Mouse (Mus musculus): ENCODE measurements around the gene Rcor3. TPM values are rescaled to one million over a fixed set of nuclear protein-coding genes. Genes with fewer than 3 reads are reported as not detected.

Gene Rcor3
- polyA plus RNA-seq, 1 experiment from 2014 or later = 25.9 TPM

GRCm38 (mm10) chr1:192116262-192116661, 21.6 kb downstream of the Rcor3 start:
- Histone ChIP-seq H3K27me3 (no peaks in the 10 kb centered on the region), H3K27ac (no peak overlapping the region), H3K4me2 (replicated peaks) (no peak overlapping the region), H3K4me1 (replicated peaks) (no peaks in the 10 kb centered on the region), H3K4me3 (replicated peaks) (no peak overlapping the region), H3K36me3 (peaks cover 80% of the 10 kb centered on the region), H3K9ac (replicated peaks) (no peak overlapping the region), H3K9me3 (no peaks in the 10 kb centered on the region)
- WGBS = 93% methylated on average over 6 of the region's 6 CpGs
- no peak for ATAC-seq

DNA sequence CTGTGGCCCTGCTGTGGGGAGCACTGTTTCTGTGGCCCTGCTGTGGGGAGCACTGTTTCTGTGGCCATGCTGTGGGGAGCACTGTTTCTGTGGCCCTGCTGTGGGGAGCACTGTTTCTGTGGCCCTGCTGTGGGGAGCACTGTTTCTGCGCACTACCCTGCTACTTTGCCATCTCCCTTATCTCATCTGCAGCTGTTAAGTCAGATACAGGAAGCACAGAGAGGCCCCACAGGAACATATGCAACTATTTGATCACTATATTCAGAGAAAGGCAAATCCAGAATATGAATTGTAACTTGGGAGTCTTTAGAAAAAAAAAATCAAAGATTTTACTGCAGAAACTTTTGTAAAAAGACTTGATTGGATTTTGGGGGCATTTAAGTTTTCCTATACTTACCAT, 22.5 kb downstream of the Rcor3 start:
- ATAC-seq = no peak
- no peak overlapping the region for H3K9ac ChIP-seq (replicated peaks)
- no peak overlapping the region for H3K4me3 ChIP-seq (replicated peaks)
- H3K4me1 ChIP-seq (replicated peaks) = no peaks in the 10 kb centered on the region
- H3K4me2 ChIP-seq (replicated peaks) = no peak overlapping the region
- H3K27me3 ChIP-seq = no peaks in the 10 kb centered on the region
- peaks cover 81% of the 10 kb centered on the region for H3K36me3 ChIP-seq
- no peak overlapping the region for H3K27ac ChIP-seq
- WGBS = 97% methylated on average over 1 of the region's 1 CpGs
- no peaks in the 10 kb centered on the region for H3K9me3 ChIP-seq

DNA sequence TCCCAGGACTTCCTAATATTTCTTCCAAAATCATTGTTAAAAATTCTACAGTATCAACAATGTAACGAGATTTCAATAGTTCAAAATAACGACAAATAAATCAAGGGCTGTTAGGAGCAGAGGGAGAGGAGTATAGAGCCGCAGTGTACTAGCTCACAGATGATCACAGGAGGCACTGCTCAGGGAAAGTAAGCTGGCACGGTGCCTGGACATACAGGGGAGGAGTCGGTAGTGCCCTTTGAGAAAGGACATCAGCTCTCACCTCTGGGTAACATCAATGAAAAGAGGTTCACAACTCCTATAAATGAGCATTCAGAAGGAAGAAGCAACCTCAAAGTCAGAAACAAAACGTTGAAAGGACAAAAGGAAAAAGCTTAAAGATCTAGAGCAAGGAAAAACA, 28.7 kb downstream of the Rcor3 start:
- 81% methylated on average over 6 of the region's 6 CpGs for WGBS
- Histone ChIP-seq H3K27ac (no peak overlapping the region), H3K9me3 (no peaks in the 10 kb centered on the region), H3K4me3 (replicated peaks) (no peak overlapping the region), H3K4me2 (replicated peaks) (no peak overlapping the region), H3K36me3 (peaks cover 65% of the 10 kb centered on the region), H3K27me3 (no peaks in the 10 kb centered on the region), H3K4me1 (replicated peaks) (no peaks in the 10 kb centered on the region), H3K9ac (replicated peaks) (no peak overlapping the region)
- ATAC-seq = no peak

GRCm38 (mm10) chr1:192107352-192107751, 30.5 kb downstream of the Rcor3 start:
- H3K27me3 ChIP-seq = no peaks in the 10 kb centered on the region
- peak; percentile 77; the same call in 1 of the 2 replicates for ATAC-seq
- no peaks in the 10 kb centered on the region for H3K4me1 ChIP-seq (replicated peaks)
- H3K36me3 ChIP-seq = peaks cover 57% of the 10 kb centered on the region
- no peak overlapping the region for H3K4me3 ChIP-seq (replicated peaks)
- H3K4me2 ChIP-seq (replicated peaks) = no peak overlapping the region
- H3K27ac ChIP-seq = no peak overlapping the region
- H3K9ac ChIP-seq (replicated peaks) = no peak overlapping the region
- H3K9me3 ChIP-seq = no peaks in the 10 kb centered on the region
- 13% methylated on average over 2 of the region's 2 CpGs for WGBS

DNA sequence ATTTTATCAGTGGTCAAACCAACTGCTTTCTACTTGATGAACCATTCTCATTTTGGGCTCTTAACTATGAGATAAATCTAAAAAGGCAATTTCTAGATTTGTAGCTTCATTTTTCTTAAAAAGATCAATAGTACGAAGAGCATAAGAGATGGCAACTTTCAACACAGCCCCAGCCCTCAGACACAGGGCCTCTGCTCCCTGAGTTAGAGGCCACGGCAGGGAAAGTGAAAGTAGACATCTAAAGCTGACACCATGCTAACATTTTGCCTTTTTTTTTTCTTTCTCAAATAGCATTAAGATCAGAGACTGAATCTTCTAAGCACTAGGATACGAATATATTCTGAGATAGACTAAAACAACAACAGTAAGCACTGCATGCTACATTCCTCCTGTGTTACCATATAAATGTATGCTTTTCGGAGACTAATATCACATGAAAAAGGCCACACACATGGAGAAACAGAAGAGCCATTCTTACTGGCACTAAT, 31.9 kb downstream of the Rcor3 start:
- H3K27ac ChIP-seq = no peak overlapping the region
- no peak for ATAC-seq
- no peak overlapping the region for H3K4me2 ChIP-seq (replicated peaks)
- no peaks in the 10 kb centered on the region for H3K4me1 ChIP-seq (replicated peaks)
- WGBS = 88% methylated on average over 4 of the region's 4 CpGs
- no peaks in the 10 kb centered on the region for H3K27me3 ChIP-seq
- no peak overlapping the region for H3K4me3 ChIP-seq (replicated peaks)
- peaks cover 53% of the 10 kb centered on the region for H3K36me3 ChIP-seq
- H3K9me3 ChIP-seq = no peaks in the 10 kb centered on the region
- H3K9ac ChIP-seq (replicated peaks) = no peak overlapping the region

GRCm38 (mm10) chr1:192104021-192104420, 33.8 kb downstream of the Rcor3 start:
- WGBS = 96% methylated on average over 9 of the region's 9 CpGs
- H3K36me3 ChIP-seq = peaks cover 41% of the 10 kb centered on the region
- no peak overlapping the region for H3K4me3 ChIP-seq (replicated peaks)
- H3K4me1 ChIP-seq (replicated peaks) = no peaks in the 10 kb centered on the region
- H3K4me2 ChIP-seq (replicated peaks) = no peak overlapping the region
- no peak overlapping the region for H3K27ac ChIP-seq
- no peak for ATAC-seq
- no peaks in the 10 kb centered on the region for H3K27me3 ChIP-seq
- H3K9me3 ChIP-seq = no peaks in the 10 kb centered on the region
- no peak overlapping the region for H3K9ac ChIP-seq (replicated peaks)

DNA sequence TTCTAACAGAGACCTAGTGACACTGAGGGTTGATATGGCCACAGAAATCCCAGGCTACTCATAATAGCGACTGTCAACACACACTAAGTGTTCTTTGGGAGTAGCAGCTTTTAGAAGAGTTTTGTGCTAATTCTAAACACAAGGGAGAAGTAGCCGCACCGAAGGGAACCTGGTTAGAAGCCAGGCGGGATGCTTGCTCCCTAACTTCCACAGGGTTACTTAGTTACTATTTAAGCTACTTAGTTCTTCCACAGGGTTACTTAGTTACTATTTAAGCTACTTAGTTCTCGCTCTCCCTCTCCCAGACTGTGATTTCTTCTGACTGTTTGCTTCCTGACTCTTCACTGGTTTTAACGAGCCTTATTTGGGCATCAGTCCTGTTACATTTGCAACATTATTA, 34.7 kb downstream of the Rcor3 start:
- Histone ChIP-seq H3K4me3 (replicated peaks) (no peak overlapping the region), H3K36me3 (peaks cover 42% of the 10 kb centered on the region), H3K27ac (no peak overlapping the region), H3K27me3 (no peaks in the 10 kb centered on the region), H3K4me2 (replicated peaks) (no peak overlapping the region), H3K4me1 (replicated peaks) (no peaks in the 10 kb centered on the region), H3K9me3 (no peaks in the 10 kb centered on the region), H3K9ac (replicated peaks) (no peak overlapping the region)
- ATAC-seq = no peak
- 84% methylated on average over 6 of the region's 6 CpGs for WGBS

DNA sequence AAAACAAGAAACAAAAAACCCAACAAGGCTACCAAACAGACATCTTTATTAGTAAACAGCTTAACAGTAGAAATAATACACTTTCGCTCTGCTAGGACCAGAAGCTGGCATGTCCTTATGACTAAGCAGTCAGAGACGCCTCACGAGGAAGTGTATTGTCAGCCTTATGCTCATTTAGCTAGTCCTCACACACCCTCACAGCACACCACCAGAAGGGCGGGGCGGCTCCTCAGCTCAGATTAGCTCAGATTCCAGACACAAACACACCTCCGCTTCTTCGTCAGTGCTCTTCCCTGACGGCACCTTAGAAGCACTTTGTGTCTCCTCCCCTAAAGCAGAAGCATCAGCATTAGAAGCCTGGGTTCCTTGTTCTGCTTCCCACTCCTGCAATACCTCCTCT, 36.5 kb downstream of the Rcor3 start:
- H3K4me3 ChIP-seq (replicated peaks) = no peak overlapping the region
- no peak for ATAC-seq
- H3K4me2 ChIP-seq (replicated peaks) = no peak overlapping the region
- H3K4me1 ChIP-seq (replicated peaks) = no peaks in the 10 kb centered on the region
- no peaks in the 10 kb centered on the region for H3K9me3 ChIP-seq
- H3K27ac ChIP-seq = no peak overlapping the region
- no peaks in the 10 kb centered on the region for H3K27me3 ChIP-seq
- whole genome bisulfite sequencing = 88% methylated on average over 8 of the region's 8 CpGs
- H3K9ac ChIP-seq (replicated peaks) = no peak overlapping the region
- peaks cover 40% of the 10 kb centered on the region for H3K36me3 ChIP-seq

DNA sequence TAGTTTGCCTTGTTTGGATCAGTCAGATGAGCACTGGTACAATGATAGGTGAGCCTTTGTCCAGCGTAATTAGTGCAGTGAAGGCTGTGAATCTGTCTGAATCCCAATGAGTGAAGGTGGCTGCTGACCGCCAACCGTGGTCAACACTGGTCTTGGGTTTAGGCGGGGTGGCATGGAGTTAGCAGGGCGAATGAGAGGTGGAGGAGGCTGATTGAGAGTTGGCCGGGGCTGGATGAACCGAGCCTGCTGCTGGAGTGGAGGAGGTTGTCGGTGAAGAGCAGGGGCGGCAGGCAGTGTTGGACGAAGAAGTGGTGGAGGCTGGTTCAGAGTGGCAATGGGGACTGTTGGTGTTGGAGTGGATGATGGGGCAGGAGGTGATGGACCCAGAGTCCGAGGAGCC, 37.1 kb downstream of the Rcor3 start:
- Histone ChIP-seq H3K4me3 (replicated peaks) (no peak overlapping the region), H3K36me3 (peaks cover 40% of the 10 kb centered on the region), H3K27me3 (no peaks in the 10 kb centered on the region), H3K27ac (no peak overlapping the region), H3K4me1 (replicated peaks) (no peaks in the 10 kb centered on the region), H3K9me3 (no peaks in the 10 kb centered on the region), H3K4me2 (replicated peaks) (no peak overlapping the region), H3K9ac (replicated peaks) (no peak overlapping the region)
- WGBS = 92% methylated on average over 11 of the region's 11 CpGs
- ATAC-seq = no peak

- H3K4me2 ChIP-seq (replicated peaks) = no peak overlapping the region
- no peak for ATAC-seq
- 94% methylated on average over 5 of the region's 5 CpGs for WGBS
- no peak overlapping the region for H3K27ac ChIP-seq
- peaks cover 20% of the 10 kb centered on the region for H3K27me3 ChIP-seq
- H3K36me3 ChIP-seq = peaks cover 11% of the 10 kb centered on the region
- peaks cover 9% of the 10 kb centered on the region for H3K4me1 ChIP-seq (replicated peaks)
- no peak overlapping the region for H3K4me3 ChIP-seq (replicated peaks)
- no peaks in the 10 kb centered on the region for H3K9me3 ChIP-seq
- H3K9ac ChIP-seq (replicated peaks) = no peak overlapping the region
Observed at GRCm38 (mm10) chr1:192095626-192096025, 42.2 kb downstream of the Rcor3 start.

DNA sequence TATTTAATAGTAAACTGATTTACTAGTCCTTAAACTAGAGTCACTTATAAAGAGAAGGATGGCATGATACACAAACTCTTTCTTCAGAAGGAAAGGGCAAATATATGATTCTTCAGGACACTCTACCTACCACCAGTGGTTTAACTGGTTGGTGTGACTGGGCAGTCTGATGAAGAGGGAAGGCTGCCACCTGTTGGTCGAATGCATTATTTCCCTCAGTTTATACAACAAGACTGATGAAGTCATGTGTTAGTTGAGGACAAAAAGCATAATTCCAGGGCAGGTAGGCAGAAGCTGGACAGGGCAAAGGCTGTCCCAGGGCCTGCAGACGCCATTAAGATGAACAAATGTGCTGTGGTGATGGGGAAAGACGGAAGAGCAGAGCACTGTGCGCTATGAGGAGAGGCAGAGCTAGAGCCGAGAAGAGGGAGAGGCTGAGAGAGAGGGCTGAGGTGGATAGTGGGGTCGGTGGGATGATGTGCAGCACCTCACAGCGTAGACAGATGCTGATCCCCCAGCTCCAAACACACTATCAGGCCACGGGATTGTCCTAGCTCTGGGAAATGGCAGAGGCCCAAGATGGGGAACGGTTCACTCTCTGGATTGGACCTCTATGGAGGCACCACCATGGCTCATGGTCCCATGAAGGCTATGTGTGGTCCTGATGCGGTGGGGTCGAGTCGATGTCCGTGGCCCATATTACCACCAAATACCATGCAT, 43.3 kb downstream of the Rcor3 start:
- peaks cover 29% of the 10 kb centered on the region for H3K27me3 ChIP-seq
- no peaks in the 10 kb centered on the region for H3K9me3 ChIP-seq
- H3K4me3 ChIP-seq (replicated peaks) = no peak overlapping the region
- 60% methylated on average over 13 of the region's 13 CpGs for WGBS
- no peak overlapping the region for H3K4me2 ChIP-seq (replicated peaks)
- H3K27ac ChIP-seq = no peak overlapping the region
- H3K4me1 ChIP-seq (replicated peaks) = peaks cover 9% of the 10 kb centered on the region
- no peak for ATAC-seq
- peaks cover 8% of the 10 kb centered on the region for H3K36me3 ChIP-seq
- H3K9ac ChIP-seq (replicated peaks) = no peak overlapping the region

DNA sequence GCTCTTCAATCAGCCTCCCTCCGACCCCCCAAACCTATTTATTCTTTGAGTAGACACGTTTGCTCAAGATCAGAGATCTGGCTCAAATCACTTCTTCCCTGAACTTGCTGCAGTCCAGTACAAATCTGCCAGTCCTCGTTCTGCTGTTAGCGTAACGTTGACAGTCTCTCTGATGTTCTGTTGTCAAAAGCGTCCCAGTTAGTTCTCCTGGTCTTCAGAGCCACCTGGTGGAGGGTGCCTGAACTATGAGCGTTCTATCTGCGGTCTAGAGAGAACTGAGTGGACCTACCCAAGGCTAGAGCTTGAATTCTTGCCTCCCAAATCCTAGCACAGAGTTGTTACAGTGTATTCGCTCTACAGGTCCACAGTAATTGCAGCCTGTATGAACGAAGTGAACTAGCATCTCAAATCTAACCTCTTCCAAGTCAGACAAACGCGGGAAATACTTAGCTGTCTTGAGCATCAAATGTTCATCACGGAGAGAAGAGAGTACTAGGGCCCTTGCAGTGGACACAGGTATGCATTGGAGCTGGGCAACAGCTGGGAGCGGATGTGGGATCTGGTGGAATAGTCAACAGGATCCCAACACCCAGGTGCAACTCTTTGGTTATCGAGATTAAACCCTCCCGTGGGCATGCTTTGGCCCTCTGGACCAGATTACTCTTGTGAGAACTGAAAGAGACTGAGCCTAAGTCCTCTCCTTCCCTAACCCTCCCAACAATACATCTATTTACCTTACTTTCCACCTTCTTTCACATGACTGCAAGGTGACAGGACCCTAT, 44.8 kb downstream of the Rcor3 start:
- Histone ChIP-seq H3K4me1 (replicated peaks) (peaks cover 9% of the 10 kb centered on the region), H3K9me3 (no peaks in the 10 kb centered on the region), H3K27me3 (peaks cover 33% of the 10 kb centered on the region), H3K4me2 (replicated peaks) (peak overlapping the region; percentile 94), H3K27ac (no peak overlapping the region), H3K9ac (replicated peaks) (peak overlapping the region; percentile 67), H3K4me3 (replicated peaks) (peak overlapping the region; percentile 56), H3K36me3 (peaks cover 4% of the 10 kb centered on the region)
- WGBS = 32% methylated on average over 16 of the region's 16 CpGs
- peak; percentile 89 for ATAC-seq

All from midbrain, embryonic 13.5 days (tissue).